Mouse (Mus musculus) kidney, postnatal 0 days (tissue): ENCODE results near the gene Slc3a2. TPM values are rescaled to one million over a fixed set of nuclear protein-coding genes. Genes with fewer than 3 reads are reported as not detected.

Experiments used
- ATAC-seq: fragments of 200-750 bp; cut with Nextera tagmentation; replicated peaks from 2 replicates; pipeline ENCODE4 v1.8.0; 2017; ENCODE audit warnings: low read depth, moderate number of reproducible peaks, moderate TSS enrichment, moderate library complexity; ENCODE audit not compliant: low FRiP score
- DNase-seq: peaks from one replicate; pipeline ENCODE4 v3.0.0-alpha.2; 2016; ENCODE audit warnings: low spot score
- H3K27ac ChIP-seq: fragments of 300-500 bp; sonication (generic); 2 replicates; pipeline ENCODE4 v1.5.1; 2014; ENCODE audit warnings: mild to moderate bottlenecking
- H3K27me3 ChIP-seq: fragments of 300-500 bp; sonication (generic); 2 replicates; pipeline ENCODE4 v1.6.1; 2014; ENCODE audit warnings: low read length, mixed read lengths; ENCODE audit not compliant: insufficient read depth
- H3K36me3 ChIP-seq: fragments of 300-500 bp; sonication (generic); 2 replicates; pipeline ENCODE4 v1.6.1; 2014; ENCODE audit warnings: low read length, mixed read lengths; ENCODE audit not compliant: insufficient read depth
- H3K4me1 ChIP-seq: fragments of 300-500 bp; sonication (generic); replicated peaks from 2 replicates; pipeline ENCODE4 v1.6.1; 2014; ENCODE audit warnings: antibody characterized with exemption, low read length, mixed read lengths; ENCODE audit not compliant: insufficient read depth
- H3K4me2 ChIP-seq: fragments of 300-500 bp; sonication (generic); 2 replicates; pipeline ENCODE4 v1.6.1; 2014; ENCODE audit warnings: mild to moderate bottlenecking, low read length, moderate library complexity, mixed read lengths
- H3K4me3 ChIP-seq: fragments of 300-500 bp; sonication (generic); replicated peaks from 2 replicates; pipeline ENCODE4 v1.5.1; 2014; ENCODE audit warnings: low read depth, low read length
- H3K9ac ChIP-seq: fragments of 300-500 bp; sonication (generic); 2 replicates; pipeline ENCODE4 v1.6.1; 2014; ENCODE audit warnings: low read depth, low read length
- H3K9me3 ChIP-seq: fragments of 300-500 bp; sonication (generic); replicated peaks from 2 replicates; pipeline ENCODE4 v1.6.1; 2016; ENCODE audit warnings: low read length, inconsistent platforms, mixed read lengths
- CTCF ChIP-seq: IDR thresholded peaks from 2 replicates; pipeline ENCODE4 v1.5.1; 2016; ENCODE audit warnings: antibody characterized with exemption, low read depth, mild to moderate bottlenecking, moderate library complexity
- WGBS: fragments of 180-500 bp; shearing (Covaris S2); extraction: QIAGEN DNeasy Blood & Tissue Kit; methylation state at CpG from one replicate; pipeline ENCODE4 v1.1.7; 2014; 5-methylcytosine and 5-hydroxymethylcytosine counted together
- polyA plus RNA-seq: library from polyadenylated mRNA; unstranded; fragments of >200 nt; fragmentation: Nextera tagmentation; extraction: Ambion mirVana; gene quantifications from 2 replicates; pipeline ENCODE4 v1.2.1, GENCODE M21; 2015

The Slc3a2 gene
- polyA plus RNA-seq, 1 experiment from 2014 or later, result 151 TPM

DNA sequence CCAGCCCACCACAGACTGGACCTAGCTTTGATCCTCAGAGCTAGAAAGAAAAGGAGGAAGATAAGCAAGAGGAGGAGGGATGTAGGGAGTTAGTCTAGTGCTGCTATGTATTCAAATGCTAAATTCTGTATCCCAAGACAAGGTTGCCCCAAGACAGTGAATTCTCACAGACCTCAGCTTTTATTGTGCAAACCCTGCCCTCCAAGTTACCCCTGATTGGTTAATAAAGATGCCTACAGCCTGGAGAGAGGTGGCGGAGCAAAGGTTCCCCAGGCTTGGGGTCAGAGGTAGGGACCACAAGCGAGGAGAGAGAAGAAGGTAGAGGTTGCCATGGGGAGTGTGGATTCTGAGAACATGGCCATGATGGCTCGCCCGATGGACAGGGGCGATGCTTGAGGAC, 30.4 kb downstream of the Slc3a2 start:
- Histone ChIP-seq H3K27ac (no peak overlapping the region), H3K9me3 (no peaks in the 10 kb centered on the region), H3K4me3 (no peak overlapping the region), H3K27me3 (no peaks in the 10 kb centered on the region), H3K9ac (no peak overlapping the region), H3K4me1 (no peaks in the 10 kb centered on the region), H3K4me2 (no peak overlapping the region), H3K36me3 (no peaks in the 10 kb centered on the region)
- TF ChIP-seq CTCF, result no peak
- DNase-seq (no peak), ATAC-seq (no peak)
- 75% methylated on average over 5 of the region's 5 CpGs for WGBS

DNA sequence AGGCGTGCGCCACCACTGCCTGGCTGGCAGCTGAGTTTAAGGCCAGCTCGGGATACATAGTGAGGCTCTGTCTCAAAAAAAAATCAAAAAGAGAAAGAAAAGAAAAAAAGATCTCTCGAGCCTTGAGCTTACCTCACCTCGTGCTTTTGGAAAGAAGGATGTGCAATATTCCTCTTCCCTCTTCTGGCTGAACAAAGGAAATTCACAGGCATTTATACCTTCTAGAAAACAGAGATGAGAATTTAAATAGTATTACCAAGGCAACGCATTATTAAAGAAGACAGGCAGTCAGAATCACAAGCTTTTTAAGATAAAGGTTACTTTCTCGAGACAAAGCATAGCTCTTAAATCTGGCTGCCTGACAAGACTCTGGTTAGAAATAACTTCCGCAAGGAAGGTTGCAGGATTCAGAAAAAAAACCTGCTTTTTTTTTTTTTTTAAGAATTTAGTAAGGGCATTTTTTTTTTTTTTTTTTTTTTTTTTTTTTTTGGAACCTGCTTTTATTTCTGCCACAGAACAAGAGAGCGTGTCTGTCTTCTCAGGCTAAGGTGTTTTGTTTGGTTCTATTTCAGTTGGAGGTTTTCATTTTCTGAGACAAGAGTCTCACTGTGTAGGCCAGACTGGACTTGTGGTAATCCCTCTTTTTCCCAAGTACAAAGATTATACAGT, 31.2 kb downstream of the Slc3a2 start:
- no peak overlapping the region for H3K4me3 ChIP-seq
- ATAC-seq (no peak), DNase-seq (no peak)
- no peak overlapping the region for H3K27ac ChIP-seq
- no peaks in the 10 kb centered on the region for H3K4me1 ChIP-seq
- no peaks in the 10 kb centered on the region for H3K27me3 ChIP-seq
- no peak overlapping the region for H3K4me2 ChIP-seq
- no peak for TF ChIP-seq CTCF
- no peaks in the 10 kb centered on the region for H3K36me3 ChIP-seq
- H3K9me3 ChIP-seq, result no peaks in the 10 kb centered on the region
- H3K9ac ChIP-seq, result no peak overlapping the region
- WGBS, result 58% methylated on average over 9 of the region's 9 CpGs

DNA sequence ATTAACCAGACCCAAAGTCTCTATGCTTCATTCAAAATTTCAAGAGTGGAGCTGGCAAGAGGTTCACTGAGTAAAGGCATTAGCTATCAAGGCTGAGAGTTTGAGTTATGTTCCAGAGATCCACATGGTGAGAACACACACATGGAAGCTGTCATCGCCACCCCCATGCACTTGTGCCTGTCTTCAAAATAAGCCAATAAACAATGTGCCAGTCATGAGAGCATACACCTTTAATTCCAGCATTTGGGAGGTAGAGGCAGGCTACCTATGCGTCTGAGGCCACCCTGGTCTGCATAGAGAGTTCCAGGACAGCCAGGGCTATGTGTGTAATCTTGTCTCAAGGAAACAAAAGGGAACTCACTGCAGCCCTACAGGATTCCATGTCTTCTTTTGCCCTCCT, 39.5 kb downstream of the Slc3a2 start:
- Histone ChIP-seq H3K27me3 (no peaks in the 10 kb centered on the region), H3K36me3 (no peaks in the 10 kb centered on the region), H3K27ac (no peak overlapping the region), H3K4me1 (0 out of 2 replicates have a peak, but pooled peaks cover 2% of the 10 kb centered on the region), H3K4me2 (no peak overlapping the region), H3K9ac (no peak overlapping the region), H3K9me3 (no peaks in the 10 kb centered on the region), H3K4me3 (no peak overlapping the region)
- ATAC-seq, result no peak
- TF ChIP-seq CTCF, result no peak
- no peak for DNase-seq
- WGBS, result 78% methylated on average over 2 of the region's 2 CpGs

DNA sequence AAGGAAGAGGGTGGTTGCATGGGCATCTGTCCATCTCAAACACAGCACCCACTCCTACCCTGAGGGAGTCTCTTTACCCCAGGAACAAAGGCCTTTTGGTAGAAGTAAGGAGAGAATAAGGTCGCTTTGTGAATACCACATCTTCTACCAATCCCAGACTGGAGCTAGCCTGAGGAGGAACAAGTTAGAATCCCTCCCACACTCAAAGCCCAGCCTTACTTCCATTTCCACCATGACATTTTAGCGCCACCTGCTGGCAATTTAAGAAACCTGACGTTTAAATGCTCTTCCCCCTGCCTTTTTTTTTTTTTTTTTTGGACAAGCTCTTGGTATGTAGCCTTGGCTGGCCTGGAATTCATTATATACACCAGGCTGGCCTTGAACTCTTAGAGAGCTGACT, 40.2 kb downstream of the Slc3a2 start:
- peak; percentile 35; the same call in 1 of the 2 replicates for ATAC-seq

DNA sequence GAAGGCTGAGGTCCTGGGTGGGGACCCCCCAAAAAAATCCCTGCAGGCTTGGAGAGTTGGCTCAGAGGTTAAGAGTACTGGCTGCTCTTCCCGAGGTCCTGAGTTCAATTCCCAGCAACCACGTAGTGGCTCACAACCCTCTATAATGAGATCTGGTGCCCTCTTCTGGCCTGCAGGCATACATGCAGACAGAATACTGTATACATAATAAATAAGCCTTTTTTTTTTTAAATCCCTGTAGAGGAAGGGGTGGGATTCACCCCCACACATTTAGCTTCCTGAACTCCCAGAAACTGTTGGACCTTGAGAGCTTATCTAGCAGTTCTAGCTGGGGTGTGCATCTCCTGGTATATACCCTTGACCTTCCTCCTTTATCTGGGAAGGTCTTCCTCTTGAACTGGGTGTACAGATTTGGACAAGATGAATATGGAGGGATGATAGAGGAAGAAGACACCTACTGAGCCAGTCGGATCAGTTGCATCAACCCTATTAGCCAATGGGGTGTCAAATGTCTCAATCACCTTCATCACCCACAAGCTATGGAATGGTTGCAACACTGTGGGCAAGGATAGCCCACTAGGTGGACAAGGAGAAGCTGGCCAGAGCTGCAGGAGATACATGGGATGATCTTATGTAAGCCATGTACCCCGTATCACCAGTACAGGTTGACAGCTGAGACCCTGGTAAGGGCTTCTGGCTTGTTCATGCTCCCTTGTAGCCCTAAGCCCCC, 41.4 kb downstream of the Slc3a2 start:
- H3K4me2 ChIP-seq, result no peak overlapping the region
- H3K36me3 ChIP-seq, result no peaks in the 10 kb centered on the region
- 96% methylated on average over 4 of the region's 4 CpGs for WGBS
- ATAC-seq, result no peak
- H3K9ac ChIP-seq, result no peak overlapping the region
- no peak overlapping the region for H3K4me3 ChIP-seq
- no peak overlapping the region for H3K27ac ChIP-seq
- 0 out of 2 replicates have a peak, but pooled peaks cover 2% of the 10 kb centered on the region for H3K4me1 ChIP-seq
- no peaks in the 10 kb centered on the region for H3K27me3 ChIP-seq
- H3K9me3 ChIP-seq, result no peaks in the 10 kb centered on the region
- TF ChIP-seq CTCF, result peak; percentile 32; the same call in 1 of the 2 replicates
- DNase-seq, result no peak

More for the DNA sequence above, 40.2 kb downstream of the Slc3a2 start:
- H3K4me1 ChIP-seq, result 0 out of 2 replicates have a peak, but pooled peaks cover 2% of the 10 kb centered on the region
- no peaks in the 10 kb centered on the region for H3K9me3 ChIP-seq
- no peak overlapping the region for H3K4me3 ChIP-seq
- 2% methylated on average over 3 of the region's 3 CpGs for whole genome bisulfite sequencing
- H3K9ac ChIP-seq, result no peak overlapping the region
- no peak overlapping the region for H3K4me2 ChIP-seq
- H3K36me3 ChIP-seq, result no peaks in the 10 kb centered on the region
- no peaks in the 10 kb centered on the region for H3K27me3 ChIP-seq
- peak; percentile 98 for TF ChIP-seq CTCF
- DNase-seq, result peak; percentile 96
- no peak overlapping the region for H3K27ac ChIP-seq

DNA sequence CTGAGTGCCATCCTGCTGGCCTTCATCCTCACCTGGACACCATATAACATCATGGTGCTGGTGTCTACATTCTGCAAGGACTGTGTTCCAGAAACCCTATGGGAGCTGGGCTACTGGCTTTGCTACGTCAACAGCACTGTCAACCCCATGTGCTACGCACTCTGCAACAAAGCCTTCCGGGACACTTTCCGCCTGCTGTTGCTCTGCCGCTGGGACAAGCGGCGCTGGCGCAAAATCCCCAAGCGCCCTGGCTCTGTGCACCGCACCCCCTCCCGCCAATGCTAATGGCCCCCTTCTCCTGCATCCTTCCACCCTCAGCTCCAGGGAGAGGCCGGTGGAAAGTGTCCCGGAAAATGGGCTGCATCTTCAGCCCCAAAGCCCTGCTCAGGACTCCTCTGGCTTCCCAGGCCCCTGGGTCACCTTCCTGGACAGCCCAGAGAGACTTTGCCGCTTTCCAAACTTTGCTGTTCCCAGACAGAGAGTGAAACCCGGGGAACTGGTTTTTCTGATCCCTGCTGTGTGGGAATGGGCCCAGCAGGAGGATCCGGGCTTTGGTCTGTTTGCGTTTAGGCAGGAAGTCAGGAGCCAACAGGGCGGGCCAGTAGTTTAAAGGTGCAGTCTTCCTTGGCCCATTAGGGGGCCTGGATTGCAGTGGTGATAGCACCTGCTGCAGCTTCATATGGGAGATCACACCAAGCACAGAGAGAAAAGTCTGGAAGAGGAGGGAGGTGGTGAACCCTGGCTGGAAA, 44.0 kb downstream of the Slc3a2 start:
- H3K36me3 ChIP-seq, result no peaks in the 10 kb centered on the region
- no peak overlapping the region for H3K4me3 ChIP-seq
- no peaks in the 10 kb centered on the region for H3K9me3 ChIP-seq
- H3K27me3 ChIP-seq, result no peaks in the 10 kb centered on the region
- peak overlapping the region; percentile 32 for H3K27ac ChIP-seq
- TF ChIP-seq CTCF, result peak; percentile 11; the same call in 1 of the 2 replicates
- H3K4me2 ChIP-seq, result 0 out of 2 replicates have a peak overlapping the region, but pooled peaks have one; percentile 26
- H3K4me1 ChIP-seq, result 0 out of 2 replicates have a peak, but pooled peaks cover 2% of the 10 kb centered on the region
- peak; percentile 35 for DNase-seq
- 0 out of 2 replicates have a peak, but pooled peaks have one; percentile 30 for ATAC-seq
- peak overlapping the region; percentile 41; the same call in 1 of the 2 replicates for H3K9ac ChIP-seq
- WGBS, result 41% methylated on average over 18 of the region's 18 CpGs
